Mouse (Mus musculus) spleen, embryonic (tissue): Measurements from ENCODE around the gene Inpp5a.

ENCODE experiments used
- CTCF ChIA-PET: fragments of 350-600 bp; sonication (Branson Sonifier 250); formaldehyde crosslinking; loops from one replicate; lab custom pipeline; 2022; lab: Charles Lee

The Inpp5a gene

GRCm38 (mm10) chr7:139439031-139439430 is 50.1 kb downstream of the Inpp5a start:
- CTCF ChIA-PET = no interaction called here

DNA sequence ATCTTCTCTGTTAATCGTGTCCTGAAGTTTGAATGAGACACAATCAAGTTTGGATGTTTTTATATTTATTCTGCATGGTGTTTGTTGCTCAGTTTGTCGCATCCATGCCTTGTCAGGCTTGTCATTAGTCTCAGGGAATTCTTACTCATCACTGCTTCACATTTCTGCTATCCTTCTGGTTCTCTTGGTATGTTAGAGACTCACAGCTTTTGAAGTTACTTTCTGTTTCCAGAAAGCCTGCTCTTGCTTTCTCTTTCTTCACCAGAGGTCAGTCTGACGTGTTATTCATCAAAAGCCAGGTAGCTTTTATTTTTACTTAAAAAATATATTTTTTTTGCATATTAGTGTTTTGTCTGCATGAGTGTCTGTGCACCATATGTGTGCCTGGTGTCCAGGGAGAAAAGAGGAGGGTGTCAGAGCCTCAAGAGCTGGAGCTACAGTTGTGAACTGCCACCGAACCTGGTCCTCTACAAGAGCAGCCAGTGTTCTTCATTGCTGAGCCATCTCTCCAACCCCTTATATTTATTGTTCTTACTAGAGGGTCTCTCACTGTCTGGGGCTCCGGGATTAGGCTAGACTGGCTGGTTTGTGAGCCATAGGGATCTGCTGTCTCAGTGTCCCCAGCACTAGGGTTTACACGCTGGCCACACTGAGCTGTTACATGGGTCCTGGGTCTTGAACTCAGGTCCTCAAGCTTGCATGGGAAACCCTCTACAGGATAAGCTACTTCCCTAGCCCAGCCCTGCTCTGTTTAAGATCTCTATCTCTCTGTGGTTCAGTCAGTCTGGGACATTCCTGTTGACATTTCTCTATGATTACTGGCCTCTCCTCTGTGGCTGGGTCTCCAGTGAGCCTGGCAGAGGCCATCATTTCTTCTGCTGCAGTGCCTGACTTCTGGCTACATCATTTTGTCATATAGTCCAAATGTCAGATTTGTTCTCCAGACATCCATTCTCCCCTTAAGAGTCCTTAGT is 51.3 kb downstream of the Inpp5a start:
- CTCF ChIA-PET = no interaction called here

DNA sequence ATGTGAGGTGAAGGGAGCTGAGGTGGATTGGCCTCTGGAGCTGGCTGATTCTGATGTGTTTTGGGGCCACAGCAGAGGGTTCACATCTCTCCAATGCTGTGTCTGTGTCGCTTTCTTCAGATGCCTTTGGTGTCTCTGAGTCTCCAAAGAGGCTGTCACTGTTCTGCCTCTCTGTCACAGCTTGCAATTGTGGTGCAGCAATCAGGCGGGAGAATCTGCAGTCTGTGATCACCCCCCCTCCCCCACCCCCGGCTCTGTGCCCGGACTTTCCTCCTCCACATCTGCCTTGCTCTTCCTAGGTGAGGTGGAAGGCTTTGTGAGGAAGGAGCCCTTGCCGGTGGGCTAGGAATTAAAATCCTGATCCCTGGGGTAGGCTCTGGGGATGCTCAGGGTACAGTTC is 52.1 kb downstream of the Inpp5a start:
- CTCF ChIA-PET = no interaction called here

GRCm38 (mm10) chr7:139441761-139442211 is 52.9 kb downstream of the Inpp5a start:
- CTCF ChIA-PET = no interaction called here

DNA sequence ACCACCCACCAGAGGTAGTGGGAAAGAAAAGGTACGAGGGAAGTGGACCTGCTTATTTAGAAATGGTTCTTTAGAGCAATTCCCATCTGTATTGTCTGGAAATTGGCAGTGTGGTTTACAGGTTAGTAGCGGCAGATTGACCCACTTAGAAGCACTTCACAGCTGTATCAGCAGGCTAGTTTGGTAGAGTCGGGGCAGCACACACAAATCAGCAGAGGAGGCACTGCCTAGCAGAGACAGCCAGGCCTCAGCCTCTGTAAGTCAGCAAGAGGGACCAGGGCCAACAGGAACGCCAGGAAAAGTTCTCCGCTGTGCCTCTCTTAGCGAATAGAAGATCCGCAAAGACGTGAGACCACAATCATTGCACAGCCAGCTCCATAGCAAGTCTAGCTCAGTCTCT is 56.7 kb downstream of the Inpp5a start:
- CTCF ChIA-PET = interaction anchor here (0.6 kb wide), 1 partner anchor 15 kb away, joined by 3 read pairs; no protein-coding TSS in a partner anchor

GRCm38 (mm10) chr7:139447381-139447780 is 58.5 kb downstream of the Inpp5a start:
- CTCF ChIA-PET = no interaction called here

DNA sequence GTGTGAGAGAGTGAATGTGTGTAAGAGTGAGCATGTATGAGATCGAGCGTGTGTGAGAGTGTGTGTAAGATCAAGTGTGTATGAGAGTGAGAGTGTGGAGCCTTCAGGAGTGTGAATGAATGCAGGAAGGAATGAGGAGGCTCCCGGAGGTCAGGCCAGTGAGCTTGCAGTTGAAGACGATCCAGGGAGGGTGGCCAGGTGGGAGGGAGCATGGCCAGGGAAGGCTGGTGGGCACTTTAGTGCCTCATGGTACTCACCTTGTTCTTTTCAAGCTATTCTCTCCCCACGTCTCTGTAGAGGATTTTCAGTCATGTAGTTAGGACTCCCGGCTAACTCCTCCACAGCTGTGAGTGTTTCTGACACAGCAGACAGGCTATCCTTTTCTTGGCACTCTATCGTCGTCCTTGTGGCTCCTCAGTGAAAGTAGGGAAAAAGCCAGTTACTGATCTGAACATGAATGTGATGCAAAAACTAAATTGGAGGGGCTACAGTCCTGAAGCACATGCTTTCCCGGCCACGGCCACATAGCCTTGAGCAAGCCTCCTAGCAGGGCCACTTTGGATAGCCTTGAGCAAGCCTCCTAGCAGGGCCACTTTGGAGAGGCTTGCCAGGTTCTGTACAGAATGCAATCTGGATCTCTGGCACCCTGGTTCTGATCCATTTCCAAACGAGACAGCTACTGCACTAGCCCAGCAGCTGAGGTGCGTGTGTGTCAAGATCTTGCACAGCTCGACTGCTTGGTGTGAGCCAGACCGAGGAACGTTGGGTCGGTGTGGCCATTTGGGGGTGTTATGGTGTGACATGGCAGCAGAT is 61.5 kb downstream of the Inpp5a start:
- CTCF ChIA-PET = no interaction called here

- CTCF ChIA-PET = interaction anchor here (0.5 kb wide), 1 partner anchor 150 kb away, joined by 3 read pairs; no protein-coding TSS in a partner anchor
Measured at GRCm38 (mm10) chr7:139451711-139452110, 62.8 kb downstream of the Inpp5a start.

DNA sequence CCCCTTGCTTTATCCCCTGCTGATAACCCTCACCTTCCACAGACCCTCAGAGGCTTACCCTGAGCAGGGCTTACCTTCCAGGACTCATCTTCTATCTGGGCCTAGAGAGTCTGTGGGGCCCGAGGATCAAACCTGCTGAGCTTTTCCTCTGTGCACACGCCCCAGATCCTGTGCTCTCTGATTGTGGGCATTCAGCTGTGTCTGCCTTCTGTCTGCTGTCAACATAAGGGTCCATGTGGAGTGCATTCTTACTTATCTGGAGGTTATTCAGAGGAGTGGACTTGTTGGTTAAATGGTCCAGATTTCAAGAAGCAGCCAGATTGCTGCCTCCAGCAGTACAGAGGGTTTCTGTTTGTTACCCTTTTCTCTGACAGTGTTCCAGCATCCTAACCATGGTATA is 63.3 kb downstream of the Inpp5a start:
- CTCF ChIA-PET = no interaction called here

DNA sequence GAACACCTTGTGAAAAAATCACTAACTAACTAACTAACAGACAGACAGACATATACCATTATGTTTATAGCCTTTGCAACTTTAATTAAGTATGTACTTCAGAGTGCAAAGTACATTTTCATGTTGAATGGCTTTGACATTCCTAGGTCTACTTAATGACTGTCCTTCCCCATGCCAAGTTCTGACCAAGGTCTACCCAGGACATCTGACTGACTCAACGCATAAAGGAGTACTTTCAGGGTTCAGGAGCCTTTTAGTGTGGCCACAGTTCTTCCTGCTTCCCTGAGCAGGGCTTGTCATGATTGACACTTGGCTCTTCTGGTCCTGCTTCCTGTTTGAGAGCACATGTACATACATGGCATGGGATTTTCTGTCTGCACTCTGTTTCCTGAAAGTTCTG is 64.3 kb downstream of the Inpp5a start:
- CTCF ChIA-PET = no interaction called here

DNA sequence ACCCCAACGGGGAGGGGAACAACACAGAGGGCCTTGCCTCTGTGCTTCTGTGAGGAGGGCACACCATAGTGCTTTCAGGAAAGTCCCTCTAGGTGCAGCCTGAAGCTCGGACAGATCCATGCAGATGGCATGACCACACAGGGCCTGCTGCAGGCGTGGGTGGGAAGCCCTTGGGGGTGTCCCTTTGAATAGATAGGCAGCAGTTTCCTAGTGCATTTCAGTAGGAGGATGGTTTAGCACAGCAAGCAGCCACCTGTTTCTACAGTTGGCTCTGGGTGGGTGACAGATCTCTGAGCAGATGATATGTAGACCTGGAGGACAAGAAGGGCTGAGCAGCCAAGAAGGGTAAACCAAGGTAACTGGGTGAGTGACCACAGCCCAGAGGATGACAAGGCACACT is 65.4 kb downstream of the Inpp5a start:
- CTCF ChIA-PET = no interaction called here

GRCm38 (mm10) chr7:139456759-139457158 is 67.8 kb downstream of the Inpp5a start:
- CTCF ChIA-PET = no interaction called here

DNA sequence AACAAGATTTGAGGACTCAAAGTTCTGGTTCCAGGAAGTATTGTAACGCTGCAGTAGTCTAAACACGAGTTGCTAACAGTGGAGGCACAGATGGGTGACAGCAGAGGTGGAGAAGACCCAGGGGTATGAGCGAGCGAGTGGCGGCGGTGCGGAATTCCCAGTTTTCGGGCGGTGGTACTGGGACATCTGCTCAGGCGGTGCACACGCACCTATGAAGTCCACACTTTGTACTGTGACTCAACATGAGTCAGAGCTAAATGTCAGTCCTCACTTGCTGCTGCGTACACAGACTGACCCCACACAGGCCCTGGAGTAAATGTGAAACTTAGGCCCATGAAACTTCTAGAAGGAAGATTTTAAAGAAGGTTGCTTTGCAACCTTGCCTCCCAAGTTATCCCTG is 72.4 kb downstream of the Inpp5a start:
- CTCF ChIA-PET = no interaction called here

- CTCF ChIA-PET = no interaction called here
Measured at GRCm38 (mm10) chr7:139462142-139462541, 73.2 kb downstream of the Inpp5a start.

- CTCF ChIA-PET = no interaction called here
Measured at GRCm38 (mm10) chr7:139465538-139465937, 76.6 kb downstream of the Inpp5a start.

DNA sequence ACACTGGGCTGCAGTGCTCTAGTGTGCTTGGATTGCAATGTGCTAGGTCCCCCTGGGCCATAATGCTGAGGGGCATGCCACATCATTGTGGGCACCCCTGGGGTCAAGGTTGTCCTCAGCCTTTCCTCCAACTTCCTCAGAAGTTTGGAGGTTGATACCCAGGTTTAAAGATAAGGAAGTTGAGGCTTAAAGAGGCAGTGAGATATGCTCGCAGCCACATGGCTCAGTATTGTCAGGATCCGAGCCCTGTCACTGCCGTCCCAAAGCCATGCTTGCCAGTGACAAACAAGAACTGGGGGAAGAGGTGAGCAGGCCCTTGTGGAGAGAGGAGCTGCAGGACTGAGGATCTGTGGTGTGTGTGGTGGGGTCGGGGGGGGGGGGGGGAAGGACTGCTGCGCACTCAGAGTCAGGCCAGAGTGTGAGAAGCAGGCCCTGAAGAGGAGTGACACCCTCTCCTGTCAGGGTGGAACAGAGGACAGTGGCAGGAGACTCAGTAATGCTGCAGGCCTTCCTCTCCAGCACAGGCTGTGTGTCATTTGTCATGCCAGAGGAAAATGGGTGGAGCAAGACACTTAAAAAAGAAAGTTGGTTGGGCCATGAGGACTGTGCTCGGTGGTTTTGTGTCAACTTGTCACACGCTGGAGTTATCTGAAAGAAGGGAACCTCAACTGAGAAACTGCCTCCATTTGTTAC is 77.7 kb downstream of the Inpp5a start:
- CTCF ChIA-PET = interaction anchor here (1.0 kb wide), 1 partner anchor 167 kb away, joined by 5 read pairs; no protein-coding TSS in a partner anchor

GRCm38 (mm10) chr7:139467177-139467895 is 78.4 kb downstream of the Inpp5a start:
- CTCF ChIA-PET = interaction anchor here (0.6 to 1.3 kb wide), 3 partner anchors 11 to 168 kb away, joined by 3 to 5 read pairs (median 4); no protein-coding TSS in a partner anchor

GRCm38 (mm10) chr7:139467896-139468279 is 79.0 kb downstream of the Inpp5a start:
- CTCF ChIA-PET = interaction anchor here (0.6 to 1.3 kb wide), 3 partner anchors 10 to 169 kb away, joined by 3 to 5 read pairs (median 4); no protein-coding TSS in a partner anchor

DNA sequence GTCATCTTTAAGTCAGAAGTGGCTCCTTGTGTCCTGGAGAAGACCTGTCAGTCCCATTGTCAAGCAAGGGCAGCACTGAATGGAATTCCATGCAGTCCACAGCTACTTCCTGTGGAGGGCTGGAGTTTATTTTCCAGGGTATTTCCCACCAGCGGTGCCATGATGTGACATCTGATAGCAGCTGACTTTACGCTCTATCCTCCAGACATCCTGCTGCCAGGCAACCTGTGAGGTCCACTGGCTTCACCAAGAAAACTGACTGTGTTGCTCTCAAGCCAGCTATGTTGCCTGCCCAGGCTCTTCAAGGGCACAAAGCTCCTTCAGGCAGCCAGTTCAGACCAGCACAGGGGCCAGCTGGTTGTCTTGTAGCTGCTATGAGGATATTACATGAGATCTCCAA is 79.5 kb downstream of the Inpp5a start:
- CTCF ChIA-PET = interaction anchor here (1.3 kb wide), 1 partner anchor 165 kb away, joined by 3 read pairs; no protein-coding TSS in a partner anchor

DNA sequence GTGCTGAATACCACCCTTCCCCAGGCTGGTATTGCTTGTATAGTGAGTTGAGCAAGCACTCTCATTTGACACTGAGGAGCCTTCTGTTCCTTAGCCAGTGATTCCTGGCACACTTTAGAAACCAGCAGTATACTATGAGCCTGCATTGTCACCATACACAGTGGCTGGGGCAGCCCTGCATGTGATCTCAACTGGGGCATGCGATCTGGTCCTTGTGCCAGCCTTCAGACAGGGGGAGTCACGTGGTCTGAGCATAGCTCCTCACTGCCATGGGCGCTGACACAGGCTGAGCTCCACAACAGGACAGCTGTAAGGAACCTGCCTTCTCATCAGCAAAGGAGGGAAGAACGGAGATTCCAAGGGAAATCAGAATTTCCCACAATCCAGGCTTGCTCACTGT is 80.5 kb downstream of the Inpp5a start:
- CTCF ChIA-PET = no interaction called here

DNA sequence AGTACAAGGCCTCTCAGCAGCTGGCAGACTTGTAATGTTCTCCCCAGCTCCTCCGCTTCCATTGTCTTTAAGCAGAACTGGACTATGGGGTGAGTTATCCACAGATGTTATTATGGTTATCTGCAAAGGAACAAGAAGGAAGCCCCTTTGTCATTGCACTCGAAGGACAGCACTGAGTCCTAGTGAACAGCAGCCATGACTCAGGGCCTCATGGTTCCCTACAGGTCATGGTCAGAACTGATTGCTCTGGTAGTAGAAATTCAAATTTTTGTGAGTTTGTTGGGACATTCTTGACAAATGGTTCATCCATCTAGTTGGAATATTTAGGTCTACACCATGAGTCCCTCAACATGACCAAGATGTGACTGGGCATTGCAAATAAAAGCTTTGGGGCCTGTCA is 81.6 kb downstream of the Inpp5a start:
- CTCF ChIA-PET = no interaction called here
